Mouse (Mus musculus): ENCODE data around the gene Tnfrsf1b. TPM values are rescaled to one million over a fixed set of nuclear protein-coding genes. Genes with fewer than 3 reads are reported as not detected.

The Tnfrsf1b gene
- polyA plus RNA-seq, 1 experiment from 2014 or later, result 2.9 TPM

- Histone ChIP-seq H3K4me1 (replicated peaks; ENCODE audit: control insufficient read depth, insufficient read depth, low read length) (no peaks in the 10 kb centered on the region), H3K9ac (ENCODE audit: low read depth, low read length) (no peak overlapping the region), H3K27me3 (replicated peaks; ENCODE audit: control insufficient read depth, insufficient read depth, low read length) (no peaks in the 10 kb centered on the region), H3K4me2 (replicated peaks; ENCODE audit: low read depth) (no peak overlapping the region), H3K9me3 (ENCODE audit: control insufficient read depth) (no peaks in the 10 kb centered on the region), H3K36me3 (ENCODE audit: control insufficient read depth, insufficient read depth) (peaks cover 91% of the 10 kb centered on the region), H3K4me3 (ENCODE audit: low read depth, low read length) (no peak overlapping the region), H3K27ac (ENCODE audit: low read depth, low read length) (no peak overlapping the region)
- 98% methylated on average over 4 of the region's 4 CpGs for WGBS
- no peak for TF ChIP-seq CTCF (IDR thresholded peaks at IDR 0.05; ENCODE audit: low read depth)
- ATAC-seq, result no peak
Observed at GRCm38 (mm10) chr4:145164111-145164510, 82.6 kb downstream of the Tnfrsf1b start.

Other genes starting within 250 kb of the Tnfrsf1b start
- gene Vps13d, start 51.9 kb downstream of the Tnfrsf1b start, polyA plus RNA-seq (2015; fragmentation: Nextera tagmentation; extraction: Ambion mirVana), result 14.8 and 18.2 TPM in 2 replicates
- gene Tnfrsf8, start 68.3 kb upstream of the Tnfrsf1b start, polyA plus RNA-seq (2015; fragmentation: Nextera tagmentation; extraction: Ambion mirVana), result 0.04 and 0.08 TPM in 2 replicates

Data from intestine, postnatal 0 days (tissue).